Mouse (Mus musculus) adrenal gland, adult 2 months (tissue): ENCODE measurements around the gene Olfr18. TPM values are rescaled to one million over a fixed set of nuclear protein-coding genes. Genes with fewer than 3 reads are reported as not detected.
"Not testable (repeated sequence)": the region's sequence is repeated elsewhere in the genome, so short reads cannot be mapped to it uniquely, and the experiment has no call there.

Experiments used
- DNase-seq: peaks from one replicate; pipeline ENCODE4 v3.0.0; 2021
- long read RNA-seq: library from polyadenylated mRNA; stranded (forward); transcript quantifications from one replicate; pipeline ENCODE4 v2.0.0, GENCODE M21; 2021
- polyA plus RNA-seq: library from polyadenylated mRNA; depleted of rRNA; stranded (reverse); fragments of >200 nt; gene quantifications from 2 replicates; pipeline ENCODE4 v1.2.3, GENCODE M21; 2012; rRNA removed
- total RNA-seq, 2 experiments: library from RNA; stranded (reverse); gene quantifications; 2 replicates each; pipeline ENCODE4 v1.2.3; 2021

Gene Olfr18
- total RNA-seq (not detected), polyA plus RNA-seq (not detected in 2 replicates)
- long read RNA-seq: 0 reads

DNA sequence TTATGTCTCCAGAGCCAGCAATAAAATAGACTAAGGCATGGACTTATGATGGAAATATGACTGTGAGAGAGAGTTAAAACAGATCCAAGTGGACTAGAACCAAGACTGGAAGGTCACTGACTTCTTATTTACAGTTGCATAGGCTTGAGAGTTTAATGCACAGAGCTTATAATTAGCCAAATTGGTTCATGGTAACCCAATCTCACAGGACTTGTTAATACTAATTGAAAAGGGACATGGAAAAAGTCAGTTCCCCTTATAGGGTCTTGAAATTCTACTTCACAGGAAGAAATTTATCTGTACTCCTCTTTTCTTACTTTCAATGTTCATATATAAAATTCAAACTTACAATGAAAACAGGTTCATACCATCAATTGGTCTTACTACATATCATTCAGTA is at the start of gene Olfr18:
Gene Olfr18 (minus strand): TSS at position 101 of the 400 bp plus-strand sequence.
- no peak for DNase-seq

DNA sequence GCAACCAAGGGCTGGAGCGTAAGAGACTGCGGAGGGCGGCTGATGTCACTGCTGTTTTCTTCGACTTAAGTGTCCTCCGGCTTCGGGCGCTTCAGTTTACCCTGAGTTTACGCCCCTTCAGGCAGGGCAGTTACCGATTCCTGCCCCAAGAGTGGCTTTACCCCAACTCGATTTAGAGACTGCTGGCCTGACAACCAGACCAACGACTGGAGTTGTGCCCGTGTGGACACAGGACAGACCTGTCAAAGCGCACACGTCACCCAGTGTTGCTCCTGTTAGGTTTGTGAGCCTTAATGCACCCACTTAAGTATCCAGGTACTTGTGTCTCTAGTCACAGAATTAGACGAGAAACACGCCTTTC is 49.4 kb upstream of the Olfr18 start:
- DNase-seq: no peak

DNA sequence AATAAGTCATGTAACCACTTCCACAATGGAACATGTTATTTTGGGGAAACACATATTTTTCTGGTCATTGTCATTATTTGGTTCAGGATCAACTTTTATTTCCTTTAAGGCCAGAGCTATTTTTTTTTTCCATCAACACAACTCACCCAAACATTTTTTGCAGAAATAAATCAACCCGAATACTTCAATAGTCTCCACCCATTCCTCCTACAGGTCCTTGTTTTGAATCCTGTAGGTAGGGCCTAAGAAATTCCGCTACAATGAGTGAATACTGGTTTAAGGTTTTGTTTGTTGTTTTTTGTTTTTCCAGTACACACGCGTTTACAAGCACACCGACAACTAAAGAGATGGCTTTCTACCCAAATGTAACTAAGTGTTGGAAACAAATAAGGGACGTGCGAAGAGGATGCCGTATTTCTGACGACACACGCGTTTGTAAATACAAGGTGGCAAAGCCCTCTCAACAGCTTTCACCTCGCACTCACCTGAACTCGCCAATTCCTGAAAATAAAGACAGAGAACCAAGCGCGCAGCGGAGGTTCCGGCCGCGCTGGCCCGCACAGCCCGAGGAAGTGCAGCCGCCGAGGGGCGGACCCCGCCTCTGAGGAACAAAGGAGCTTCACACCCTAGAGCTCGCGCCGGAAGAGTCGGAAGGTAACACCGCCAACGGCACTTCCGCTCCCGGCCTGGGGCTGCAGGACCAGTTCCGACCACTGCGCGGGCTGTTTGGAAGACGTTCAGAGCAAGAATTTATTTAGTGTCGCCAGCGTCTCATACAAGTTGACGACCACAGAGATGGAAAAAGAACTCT is 48.8 kb upstream of the Olfr18 start, which contains the start of gene Zfp560:
Gene Zfp560 (minus strand): TSS at position 646 of the 811 bp plus-strand sequence.
- peak; percentile 91 for DNase-seq

DNA sequence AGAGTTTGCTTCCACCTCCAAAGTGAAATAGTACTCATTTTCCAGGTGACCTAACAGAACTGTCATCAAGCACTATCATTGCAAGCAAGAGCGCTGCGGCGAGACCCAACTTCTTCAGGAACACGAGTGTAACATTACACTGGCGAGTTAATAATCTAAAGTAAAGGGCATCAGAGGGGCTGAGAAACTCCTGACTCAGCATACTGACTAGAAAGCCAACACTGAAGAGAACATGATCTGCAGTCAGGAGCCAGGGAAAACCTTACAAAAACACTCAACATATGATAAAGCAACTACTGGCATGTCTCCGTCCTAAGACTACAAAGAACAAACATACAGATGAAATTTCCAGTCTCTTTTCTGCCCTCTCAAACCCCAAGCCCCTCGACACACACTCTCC is 47.8 kb upstream of the Olfr18 start:
- no peak for DNase-seq

DNA sequence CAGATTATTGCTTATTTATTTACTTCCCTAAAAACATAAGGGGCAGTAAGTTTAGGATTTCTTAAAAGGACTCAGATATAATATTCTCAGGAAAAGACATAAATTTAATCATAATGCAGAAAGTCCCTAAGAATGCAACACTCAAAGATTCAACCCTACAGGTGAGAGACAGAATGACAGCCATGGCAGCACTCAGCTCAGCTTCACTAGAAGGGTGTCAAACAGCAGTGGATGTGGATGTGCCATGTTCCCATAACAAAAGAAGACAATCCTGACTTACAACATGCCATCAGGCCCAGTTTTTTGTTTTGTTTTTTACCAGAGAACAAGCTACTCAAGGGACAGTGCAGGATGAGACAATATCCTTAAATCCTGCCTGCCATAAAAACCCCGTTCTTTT is 38.8 kb upstream of the Olfr18 start:
- no peak for DNase-seq

DNA sequence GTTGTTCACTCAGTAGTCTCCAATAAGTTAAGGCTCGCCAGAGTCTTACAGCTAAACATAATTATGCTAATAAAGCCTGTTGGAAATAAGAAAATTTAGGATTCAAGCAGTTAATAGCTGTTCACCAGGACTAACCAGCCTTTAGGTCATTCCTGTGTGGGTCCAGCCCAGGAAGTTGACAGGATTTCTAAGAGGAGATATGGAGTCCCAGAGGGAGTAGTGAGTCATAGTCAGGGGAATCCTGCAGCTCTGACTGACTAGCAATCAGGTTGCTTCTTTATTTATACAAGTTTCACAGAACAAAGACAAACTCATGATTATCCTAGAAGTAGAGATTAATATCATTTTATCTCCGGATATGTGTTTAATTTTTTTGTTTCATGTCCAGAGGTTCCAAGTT is 31.4 kb upstream of the Olfr18 start:
- DNase-seq: no peak

DNA sequence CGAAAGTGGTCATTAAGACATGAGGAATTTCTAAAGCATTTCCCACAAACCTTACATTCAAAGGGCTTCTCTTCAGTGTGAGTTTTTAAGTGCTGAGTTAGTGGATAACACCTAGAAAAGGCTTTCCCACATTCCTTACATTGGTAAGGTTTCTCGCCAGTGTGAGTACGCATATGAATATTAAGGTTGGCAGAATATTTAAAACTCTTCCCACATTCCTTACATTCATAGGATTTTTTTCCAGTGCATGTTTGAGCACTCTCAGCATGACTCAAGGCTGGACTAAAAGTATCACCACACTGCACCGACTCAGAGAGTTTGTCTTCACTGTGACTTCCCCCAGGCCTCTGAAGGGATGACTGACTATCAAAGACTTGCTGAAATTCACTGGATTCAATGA is 12.6 kb upstream of the Olfr18 start:
- DNase-seq: no peak

DNA sequence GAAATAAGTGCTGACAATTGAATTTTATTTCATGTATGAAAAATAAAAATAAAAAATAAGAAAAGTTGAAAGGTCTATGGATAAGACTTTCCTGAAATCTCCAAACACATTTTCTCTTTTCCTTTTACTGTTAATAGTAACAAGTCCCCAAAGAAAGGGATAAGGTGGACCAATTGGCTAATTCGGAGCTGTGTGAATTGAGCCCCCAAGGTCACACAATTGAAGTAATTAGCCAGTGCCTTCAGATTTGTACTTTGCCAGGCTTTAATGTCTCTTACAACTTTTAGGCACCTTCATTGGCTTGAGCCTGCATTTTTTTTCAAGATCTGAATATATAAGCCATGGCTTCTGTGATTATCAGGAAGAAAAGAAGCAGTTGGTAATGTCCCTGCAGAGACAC is 37.7 kb downstream of the Olfr18 start, which contains the start of gene Olfr873:
Gene Olfr873 (plus strand): TSS at position 301 of the 400 bp plus-strand sequence.
- DNase-seq: no peak

DNA sequence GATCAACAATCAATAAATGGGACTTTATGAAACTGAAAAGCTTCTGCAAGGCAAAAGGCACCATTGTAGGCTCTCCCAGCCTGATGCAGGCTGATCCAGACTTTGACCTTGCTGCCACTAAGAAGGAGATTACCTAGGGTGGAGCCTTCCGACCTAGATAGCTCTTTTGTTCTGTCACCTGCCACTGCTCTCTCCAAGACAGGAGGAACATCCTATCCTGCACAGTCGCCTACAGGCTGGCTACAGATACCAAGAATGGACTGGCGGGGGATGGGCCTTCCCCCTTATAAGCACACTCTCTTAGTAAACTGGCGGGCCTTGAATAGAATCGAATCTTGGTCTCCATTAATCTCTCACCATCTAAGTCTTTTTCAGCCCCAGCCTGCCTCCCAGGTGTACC is 40.3 kb downstream of the Olfr18 start:
- not testable (repeated sequence) for DNase-seq

DNA sequence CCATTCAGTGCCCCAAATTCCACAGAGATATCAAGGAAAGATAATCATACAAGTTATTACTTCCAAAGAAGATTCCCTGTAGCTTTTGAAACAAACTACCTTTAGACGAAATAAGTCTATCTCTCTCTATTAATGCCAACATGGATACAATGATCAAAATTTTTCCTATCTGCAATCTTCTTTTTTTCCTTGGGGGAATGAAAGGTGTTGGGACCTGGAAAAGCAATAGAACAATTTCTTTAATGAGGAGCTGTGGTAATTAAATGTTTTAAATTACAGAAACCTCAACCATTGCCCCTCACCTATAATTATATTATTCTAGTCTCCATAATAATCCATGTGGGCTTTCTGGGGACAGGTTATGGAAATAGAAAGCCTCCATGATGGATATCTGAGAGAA is 53.8 kb downstream of the Olfr18 start, which contains the start of gene Olfr39:
Gene Olfr39 (plus strand): TSS at position 301 of the 400 bp plus-strand sequence.
- DNase-seq: no peak

Other genes starting within 250 kb of the Olfr18 start
- not detected for gene Olfr868, start 237.5 kb downstream of the Olfr18 start, total RNA-seq
- not detected in 2 replicates for gene Olfr868, start 237.5 kb downstream of the Olfr18 start, polyA plus RNA-seq
- not detected for gene Olfr869, start 207.1 kb downstream of the Olfr18 start, total RNA-seq
- gene Olfr869, start 207.1 kb downstream of the Olfr18 start, polyA plus RNA-seq: not detected in 2 replicates
- not detected for gene Olfr870, start 162.0 kb downstream of the Olfr18 start, total RNA-seq
- not detected in 2 replicates for gene Olfr870, start 162.0 kb downstream of the Olfr18 start, polyA plus RNA-seq
- not detected for gene Olfr871, start 123.9 kb downstream of the Olfr18 start, total RNA-seq
- gene Olfr871, start 123.9 kb downstream of the Olfr18 start, polyA plus RNA-seq: not detected in 2 replicates
- gene Olfr872, start 99.0 kb downstream of the Olfr18 start, total RNA-seq: not detected
- gene Olfr872, start 99.0 kb downstream of the Olfr18 start, polyA plus RNA-seq: not detected in 2 replicates
- gene Olfr39, start 53.7 kb downstream of the Olfr18 start, total RNA-seq: not detected
- gene Olfr39, start 53.7 kb downstream of the Olfr18 start, polyA plus RNA-seq: not detected in 2 replicates
- gene Olfr873, start 37.6 kb downstream of the Olfr18 start, total RNA-seq: not detected
- gene Olfr873, start 37.6 kb downstream of the Olfr18 start, polyA plus RNA-seq: not detected in 2 replicates
- 1 to 10 TPM; 3.9 to 9.4 TPM for gene Zfp560, start 49.1 kb upstream of the Olfr18 start, total RNA-seq
- 0.92 and 1.6 TPM in 2 replicates for gene Zfp560, start 49.1 kb upstream of the Olfr18 start, polyA plus RNA-seq
- gene Zfp26, start 124.1 kb upstream of the Olfr18 start, total RNA-seq: 10 to 100 TPM; 15.5 to 18.1 TPM
- 0.49 and 0.58 TPM in 2 replicates for gene Zfp26, start 124.1 kb upstream of the Olfr18 start, polyA plus RNA-seq
- 10 to 100 TPM; 22.2 to 25.0 TPM for gene Zfp426, start 156.7 kb upstream of the Olfr18 start, total RNA-seq
- gene Zfp426, start 156.7 kb upstream of the Olfr18 start, polyA plus RNA-seq: 2.1 and 2.3 TPM in 2 replicates
- 10 to 100 TPM; 36.4 to 39.4 TPM for gene Zfp266, start 185.3 kb upstream of the Olfr18 start, total RNA-seq
- 1.1 and 1.3 TPM in 2 replicates for gene Zfp266, start 185.3 kb upstream of the Olfr18 start, polyA plus RNA-seq
- 1 to 10 TPM; 6.9 to 7.7 TPM for gene Zfp846, start 245.2 kb upstream of the Olfr18 start, total RNA-seq
- 1.1 and 1.6 TPM in 2 replicates for gene Zfp846, start 245.2 kb upstream of the Olfr18 start, polyA plus RNA-seq